Comparison of ENCODE assay signal across 24 mouse cellular contexts in the genomic region with DNA sequence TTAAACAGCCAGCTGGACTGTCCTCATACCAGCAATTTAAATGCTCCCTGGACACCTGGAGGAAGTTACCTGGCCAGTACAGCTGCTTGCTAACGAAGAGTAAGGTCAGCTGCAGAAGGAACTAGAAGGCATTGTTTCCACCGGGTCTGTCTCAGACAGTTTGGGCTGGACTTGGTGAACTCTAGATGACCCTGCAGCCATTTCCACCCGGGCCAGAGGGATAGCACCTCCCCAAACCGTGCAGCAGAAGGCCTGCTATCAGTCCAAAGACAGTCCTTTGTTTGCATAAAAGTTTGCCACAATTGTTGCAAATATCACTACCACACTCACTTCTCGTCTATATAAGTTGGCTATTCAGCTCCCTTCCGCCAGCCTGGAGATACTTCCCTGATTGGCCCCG. TPM values are rescaled to one million over a fixed set of nuclear protein-coding genes. Genes with fewer than 3 reads are reported as not detected.
"Had no signal": no experiment of that assay in that cellular context is flagged by ENCODE, and none has a peak within 500 bp of the region (broad histone marks: within the 10 kb centered on the region; RNA-seq: fewer than 3 reads in every experiment).

No protein-coding gene starts in this region.

- DNase-seq: kidney, adult 8-10 months; kidney, postnatal 14 days; layer of hippocampus, adult 9-11 months; liver; liver, embryonic 13.5 days; lung, postnatal 14 days; lung, postnatal 4 days; right cerebral cortex, adult 18-20 months; right cerebral cortex, postnatal 14 days; right cerebral cortex, postnatal 4 days; thymus, adult 18-20 months; thymus, postnatal 36 days had no signal

- H3K4me3 ChIP-seq: kidney, embryonic 15.5 days; layer of hippocampus, adult 2 months; limb, embryonic 10.5 days; limb, embryonic 13.5 days; liver, embryonic 13.5 days; lung, embryonic 15.5 days; midbrain, embryonic 12.5 days; midbrain, embryonic 15.5 days; neural tube, embryonic 12.5 days; neural tube, embryonic 15.5 days had no signal

- H3K9ac ChIP-seq: kidney, embryonic 15.5 days; limb, embryonic 13.5 days; liver, embryonic 13.5 days; lung, embryonic 15.5 days; midbrain, embryonic 12.5 days; midbrain, embryonic 15.5 days; neural tube, embryonic 12.5 days; neural tube, embryonic 15.5 days had no signal

- H3K27me3 ChIP-seq: kidney, embryonic 15.5 days; liver, embryonic 13.5 days; lung, embryonic 15.5 days; midbrain, embryonic 15.5 days; neural tube, embryonic 12.5 days; neural tube, embryonic 15.5 days had no signal

- H3K4me1 ChIP-seq: limb, embryonic 13.5 days; lung, embryonic 15.5 days; midbrain, embryonic 12.5 days; midbrain, embryonic 15.5 days; neural tube, embryonic 12.5 days; neural tube, embryonic 15.5 days had no signal

- ATAC-seq: midbrain, embryonic 15.5 days had no signal

- H3K4me2 ChIP-seq: kidney, embryonic 15.5 days; limb, embryonic 13.5 days; liver, embryonic 13.5 days; lung, embryonic 15.5 days; midbrain, embryonic 12.5 days; midbrain, embryonic 15.5 days; neural tube, embryonic 12.5 days; neural tube, embryonic 15.5 days had no signal

- H3K36me3 ChIP-seq: kidney, embryonic 15.5 days; limb, embryonic 10.5 days; limb, embryonic 13.5 days; liver, embryonic 13.5 days; lung, embryonic 15.5 days; midbrain, embryonic 12.5 days; midbrain, embryonic 15.5 days; neural tube, embryonic 12.5 days; neural tube, embryonic 15.5 days had no signal

- H3K9me3 ChIP-seq: kidney, embryonic 15.5 days; limb, embryonic 10.5 days; limb, embryonic 13.5 days; liver, embryonic 13.5 days; lung, embryonic 15.5 days; midbrain, embryonic 12.5 days; midbrain, embryonic 15.5 days; neural tube, embryonic 12.5 days; neural tube, embryonic 15.5 days had no signal

- H3K27ac ChIP-seq: kidney, embryonic 15.5 days; layer of hippocampus, adult 2 months; limb, embryonic 10.5 days; limb, embryonic 13.5 days; liver, embryonic 13.5 days; lung, embryonic 15.5 days; midbrain, embryonic 12.5 days; midbrain, embryonic 15.5 days; neural tube, embryonic 12.5 days; neural tube, embryonic 15.5 days; stomach, postnatal 0 days had no signal

RNA-seq across cellular contexts. Expression of a gene that starts 3.5 kb away (rescaled TPM):
- total RNA-seq: megakaryocyte progenitor cell, adult 5-6 weeks; megakaryocyte-erythroid progenitor cell, adult 5-6 weeks had no signal

RNA-seq across cellular contexts. Expression of a gene that starts 23.2 kb away (rescaled TPM):
- polyA plus RNA-seq: limb, embryonic 10.5 days; midbrain, embryonic 12.5 days; neural tube, embryonic 12.5 days had no signal

RNA-seq across cellular contexts. Expression of a gene that starts 43.5 kb away (rescaled TPM):
- total RNA-seq: megakaryocyte-erythroid progenitor cell, adult 5-6 weeks had no signal
